Mouse (Mus musculus): Measurements from ENCODE around the gene Smcp. TPM values are rescaled to one million over a fixed set of nuclear protein-coding genes. Genes with fewer than 3 reads are reported as not detected.

Gene Smcp
- not detected in 2 replicates for polyA plus RNA-seq (2015; fragmentation: Nextera tagmentation; extraction: Ambion mirVana)

DNA sequence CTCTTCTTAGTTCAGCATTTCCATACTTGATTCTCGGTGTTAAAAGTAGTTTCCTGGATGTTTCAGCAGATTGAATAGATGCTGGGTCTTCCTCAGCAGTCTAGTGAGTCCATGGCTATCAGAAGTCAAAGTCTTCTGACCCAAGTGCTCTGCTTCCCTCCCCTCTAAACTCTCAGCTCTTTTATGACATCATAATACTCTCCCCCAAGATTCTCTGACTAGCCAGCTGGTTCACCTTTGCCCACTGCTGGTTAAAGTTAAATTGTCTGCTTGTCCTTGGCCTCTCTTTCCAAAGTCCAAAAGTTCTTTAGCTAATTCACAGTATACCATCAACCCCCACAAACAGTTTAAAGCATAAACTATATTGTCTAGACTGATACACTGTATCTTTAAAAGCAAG is at the start of gene Smcp:
Smcp (minus strand) TSS at position 140 of the 400 bp plus-strand sequence.
- no peak within 1 kb of the TSS for H3K9ac ChIP-seq (ENCODE audit: low read length)
- H3K4me1 ChIP-seq (ENCODE audit: control insufficient read depth, insufficient read depth, low read length), result no peaks in the 10 kb centered on the region
- H3K9me3 ChIP-seq (replicated peaks; ENCODE audit: control insufficient read depth, low read length), result no peaks in the 10 kb centered on the region
- no peak for ATAC-seq (replicated peaks; ENCODE audit: extremely low read depth, insufficient read depth, low FRiP score)
- H3K4me3 ChIP-seq (ENCODE audit: low read length), result no peak within 1 kb of the TSS
- H3K27ac ChIP-seq (ENCODE audit: low read length), result no peak within 1 kb of the TSS
- H3K36me3 ChIP-seq (ENCODE audit: control insufficient read depth, insufficient read depth), result no peaks in the 10 kb centered on the region
- no peaks in the 10 kb centered on the region for H3K27me3 ChIP-seq (ENCODE audit: control insufficient read depth, insufficient read depth, low read length)
- no peak within 1 kb of the TSS for H3K4me2 ChIP-seq (ENCODE audit: low read depth, low read length)
- WGBS, result 57% methylated on average over 1 of the region's 1 CpGs

DNA sequence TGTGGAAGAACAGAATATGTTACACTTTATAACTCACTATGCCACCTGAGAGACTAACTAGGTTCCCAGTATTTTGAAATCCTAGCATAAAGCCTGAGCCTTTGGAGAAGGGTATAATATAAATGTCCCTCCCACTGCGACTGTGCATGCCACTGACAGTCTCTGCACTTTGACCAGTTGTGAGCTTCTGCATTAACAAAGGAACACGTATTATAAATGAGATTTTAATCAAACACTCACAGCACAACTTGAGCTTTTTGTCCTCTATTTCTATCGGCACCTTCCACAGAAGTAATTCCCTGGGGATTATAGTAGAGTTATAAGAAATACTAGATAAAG is 49.8 kb upstream of the Smcp start:
- no peaks in the 10 kb centered on the region for H3K36me3 ChIP-seq (ENCODE audit: control insufficient read depth, insufficient read depth)
- no peaks in the 10 kb centered on the region for H3K9me3 ChIP-seq (replicated peaks; ENCODE audit: control insufficient read depth, low read length)
- WGBS, result 74% methylated on average over 3 of the region's 3 CpGs
- H3K27ac ChIP-seq (ENCODE audit: low read length), result no peak overlapping the region
- no peak overlapping the region for H3K9ac ChIP-seq (ENCODE audit: low read length)
- no peak for ATAC-seq (replicated peaks; ENCODE audit: extremely low read depth, insufficient read depth, low FRiP score)
- no peaks in the 10 kb centered on the region for H3K4me1 ChIP-seq (ENCODE audit: control insufficient read depth, insufficient read depth, low read length)
- H3K27me3 ChIP-seq (ENCODE audit: control insufficient read depth, insufficient read depth, low read length), result no peaks in the 10 kb centered on the region
- no peak overlapping the region for H3K4me3 ChIP-seq (ENCODE audit: low read length)
- H3K4me2 ChIP-seq (ENCODE audit: low read depth, low read length), result no peak overlapping the region

DNA sequence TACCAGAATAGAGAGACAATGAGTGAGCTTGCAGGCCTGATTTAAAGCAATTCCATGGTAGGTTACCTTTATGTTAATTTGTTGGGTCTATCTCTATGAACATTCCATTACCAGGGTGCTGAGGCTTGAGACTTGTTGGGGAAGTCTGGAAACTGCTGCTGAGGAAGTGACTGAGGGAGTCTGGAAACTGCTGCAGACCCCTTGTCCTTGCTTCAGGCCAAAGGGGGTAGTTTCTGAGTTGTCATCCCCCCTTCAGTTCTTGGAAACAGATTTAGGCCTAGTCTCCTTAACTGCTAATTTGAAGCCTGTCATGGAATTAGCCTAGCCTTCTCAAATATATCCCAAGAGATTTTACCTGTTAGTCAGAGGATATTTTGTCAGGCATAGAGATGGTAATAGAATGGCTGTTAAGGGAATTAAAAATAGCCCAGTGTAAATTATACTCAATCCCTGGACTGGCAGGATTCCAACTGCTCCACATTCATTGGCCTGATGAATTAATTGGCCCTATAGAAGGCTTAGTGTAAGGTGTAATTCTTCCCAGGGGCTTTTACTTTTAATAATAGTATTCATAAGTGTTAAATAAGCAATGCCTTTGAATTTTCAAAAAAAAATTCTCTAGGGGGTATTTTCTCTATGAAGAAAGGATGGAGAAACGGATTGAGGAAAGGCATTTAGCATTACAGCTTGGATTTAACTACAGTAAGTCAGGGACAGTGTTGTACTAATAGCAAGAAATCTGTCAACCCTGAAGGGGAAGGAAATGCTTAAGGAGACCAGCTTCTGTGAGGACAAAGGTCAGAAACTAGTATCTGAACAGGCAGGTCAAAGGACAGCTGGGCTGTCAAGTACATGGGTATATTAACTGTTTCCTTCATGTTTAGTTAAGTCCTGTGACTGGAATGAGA is 49.2 kb upstream of the Smcp start:
- 57% methylated on average over 1 of the region's 1 CpGs for WGBS
- no peaks in the 10 kb centered on the region for H3K4me1 ChIP-seq (ENCODE audit: control insufficient read depth, insufficient read depth, low read length)
- H3K4me3 ChIP-seq (ENCODE audit: low read length), result no peak overlapping the region
- no peaks in the 10 kb centered on the region for H3K27me3 ChIP-seq (ENCODE audit: control insufficient read depth, insufficient read depth, low read length)
- H3K9me3 ChIP-seq (replicated peaks; ENCODE audit: control insufficient read depth, low read length), result no peaks in the 10 kb centered on the region
- no peak overlapping the region for H3K27ac ChIP-seq (ENCODE audit: low read length)
- H3K9ac ChIP-seq (ENCODE audit: low read length), result no peak overlapping the region
- H3K4me2 ChIP-seq (ENCODE audit: low read depth, low read length), result no peak overlapping the region
- ATAC-seq (replicated peaks; ENCODE audit: extremely low read depth, insufficient read depth, low FRiP score), result no peak
- H3K36me3 ChIP-seq (ENCODE audit: control insufficient read depth, insufficient read depth), result no peaks in the 10 kb centered on the region

DNA sequence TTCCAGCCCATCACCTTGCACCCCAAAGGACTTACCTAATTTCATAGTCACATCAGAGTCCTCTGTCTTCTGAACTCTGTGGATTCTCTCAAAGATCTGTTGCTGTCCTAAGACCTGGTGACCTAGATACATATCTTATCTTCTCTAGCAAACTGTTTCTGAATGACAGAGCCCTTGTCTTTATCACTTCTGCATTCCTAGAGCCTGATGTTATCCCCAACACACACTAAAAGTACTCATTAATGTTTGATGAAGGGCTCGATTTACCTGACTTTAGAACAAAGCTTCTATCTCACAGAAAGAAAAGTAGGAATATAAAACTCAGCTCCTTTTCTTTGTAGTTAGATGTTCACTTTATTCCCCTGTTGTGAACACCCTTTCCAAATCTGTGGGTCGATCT is 32.8 kb upstream of the Smcp start, which contains the start of gene Lce6a:
Lce6a (minus strand) TSS at position 101 of the 400 bp plus-strand sequence.
- 63% methylated on average over 2 of the region's 2 CpGs for WGBS
- no peak for ATAC-seq (replicated peaks; ENCODE audit: extremely low read depth, insufficient read depth, low FRiP score)

DNA sequence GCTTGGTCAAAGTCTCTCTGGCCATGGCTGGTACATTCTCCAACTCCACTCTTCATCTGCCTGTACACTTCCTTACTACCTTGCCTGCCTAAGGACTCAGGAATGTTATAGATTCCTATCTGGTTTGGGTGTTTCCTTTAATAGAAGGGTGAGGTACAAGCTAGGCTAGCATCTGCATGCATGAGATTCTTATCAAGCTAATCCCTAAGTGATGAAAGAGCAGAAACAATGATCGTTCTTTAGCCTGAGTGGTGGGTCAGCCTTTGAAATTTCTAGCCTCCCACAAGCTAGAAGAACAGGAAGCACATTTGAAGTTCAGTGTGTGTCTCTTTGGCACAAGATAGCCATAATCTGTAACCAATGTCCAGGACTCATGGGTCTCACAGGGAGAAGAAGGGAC is 21.0 kb upstream of the Smcp start:
- Histone ChIP-seq H3K27me3 (ENCODE audit: control insufficient read depth, insufficient read depth, low read length) (no peaks in the 10 kb centered on the region), H3K9ac (ENCODE audit: low read length) (no peak overlapping the region), H3K36me3 (ENCODE audit: control insufficient read depth, insufficient read depth) (no peaks in the 10 kb centered on the region), H3K9me3 (replicated peaks; ENCODE audit: control insufficient read depth, low read length) (no peaks in the 10 kb centered on the region), H3K4me3 (ENCODE audit: low read length) (no peak overlapping the region), H3K4me2 (ENCODE audit: low read depth, low read length) (no peak overlapping the region), H3K27ac (ENCODE audit: low read length) (no peak overlapping the region), H3K4me1 (ENCODE audit: control insufficient read depth, insufficient read depth, low read length) (no peaks in the 10 kb centered on the region)
- 32% methylated on average over 1 of the region's 1 CpGs for WGBS
- ATAC-seq (replicated peaks; ENCODE audit: extremely low read depth, insufficient read depth, low FRiP score), result no peak

More for the DNA sequence above, 32.8 kb upstream of the Smcp start, which contains the start of gene Lce6a:
- Histone ChIP-seq H3K27ac (ENCODE audit: low read length) (no peak within 1 kb of the TSS), H3K4me2 (ENCODE audit: low read depth, low read length) (no peak within 1 kb of the TSS), H3K9ac (ENCODE audit: low read length) (no peak within 1 kb of the TSS), H3K9me3 (replicated peaks; ENCODE audit: control insufficient read depth, low read length) (no peaks in the 10 kb centered on the region), H3K4me3 (ENCODE audit: low read length) (no peak within 1 kb of the TSS), H3K4me1 (ENCODE audit: control insufficient read depth, insufficient read depth, low read length) (no peaks in the 10 kb centered on the region), H3K27me3 (ENCODE audit: control insufficient read depth, insufficient read depth, low read length) (no peaks in the 10 kb centered on the region), H3K36me3 (ENCODE audit: control insufficient read depth, insufficient read depth) (no peaks in the 10 kb centered on the region)

DNA sequence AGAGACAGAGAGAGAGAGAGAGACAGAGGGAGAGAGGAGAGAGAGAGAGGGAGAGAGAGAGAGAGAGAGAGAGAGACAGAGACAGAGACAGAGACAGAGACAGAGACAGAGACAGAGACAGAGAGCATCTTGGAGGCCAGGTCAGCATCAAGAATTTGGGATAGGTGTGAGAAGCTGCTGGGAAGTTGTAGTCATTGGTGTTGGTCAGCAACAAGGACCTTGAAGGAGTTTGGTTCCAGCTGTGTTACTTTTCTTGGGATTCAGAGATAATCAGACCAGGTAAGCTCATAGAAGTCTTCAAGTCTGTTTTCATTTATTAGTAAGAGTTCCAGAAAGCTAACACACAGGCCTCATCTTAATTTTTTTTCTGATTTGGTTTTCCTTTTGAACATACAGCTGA is 18.6 kb upstream of the Smcp start, which contains the start of gene 2210017I01Rik:
2210017I01Rik (minus strand) TSS at position 101 of the 400 bp plus-strand sequence.
- no peaks in the 10 kb centered on the region for H3K4me1 ChIP-seq (ENCODE audit: control insufficient read depth, insufficient read depth, low read length)
- H3K9me3 ChIP-seq (replicated peaks; ENCODE audit: control insufficient read depth, low read length), result no peaks in the 10 kb centered on the region
- H3K36me3 ChIP-seq (ENCODE audit: control insufficient read depth, insufficient read depth), result no peaks in the 10 kb centered on the region
- H3K9ac ChIP-seq (ENCODE audit: low read length), result no peak within 1 kb of the TSS
- no peak within 1 kb of the TSS for H3K27ac ChIP-seq (ENCODE audit: low read length)
- no peak within 1 kb of the TSS for H3K4me3 ChIP-seq (ENCODE audit: low read length)
- no peak for ATAC-seq (replicated peaks; ENCODE audit: extremely low read depth, insufficient read depth, low FRiP score)
- no peak within 1 kb of the TSS for H3K4me2 ChIP-seq (ENCODE audit: low read depth, low read length)
- no peaks in the 10 kb centered on the region for H3K27me3 ChIP-seq (ENCODE audit: control insufficient read depth, insufficient read depth, low read length)

DNA sequence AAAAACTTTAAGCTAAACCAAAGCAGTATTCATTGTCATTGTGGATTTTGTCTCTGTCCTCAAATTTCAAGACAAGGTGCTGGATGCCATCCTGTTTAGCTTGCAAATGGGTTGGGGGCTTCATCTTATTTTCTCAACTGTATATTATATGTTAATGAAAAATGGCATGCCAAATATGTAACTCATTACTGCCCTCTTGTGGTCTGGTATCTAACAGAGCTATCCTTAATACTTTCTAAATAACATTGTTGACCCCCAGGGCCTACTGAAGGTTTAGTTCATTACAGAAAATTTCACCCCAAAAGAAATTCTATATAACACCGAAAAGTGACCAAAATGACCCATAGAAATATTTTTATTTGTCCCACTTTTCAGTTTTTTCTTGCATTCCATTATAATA is 13.4 kb upstream of the Smcp start:
- Histone ChIP-seq H3K4me1 (ENCODE audit: control insufficient read depth, insufficient read depth, low read length) (no peaks in the 10 kb centered on the region), H3K9me3 (replicated peaks; ENCODE audit: control insufficient read depth, low read length) (no peaks in the 10 kb centered on the region), H3K27ac (ENCODE audit: low read length) (no peak overlapping the region), H3K4me3 (ENCODE audit: low read length) (no peak overlapping the region), H3K9ac (ENCODE audit: low read length) (no peak overlapping the region), H3K27me3 (ENCODE audit: control insufficient read depth, insufficient read depth, low read length) (no peaks in the 10 kb centered on the region), H3K4me2 (ENCODE audit: low read depth, low read length) (no peak overlapping the region), H3K36me3 (ENCODE audit: control insufficient read depth, insufficient read depth) (no peaks in the 10 kb centered on the region)
- no peak for ATAC-seq (replicated peaks; ENCODE audit: extremely low read depth, insufficient read depth, low FRiP score)
- WGBS, result 37% methylated on average over 1 of the region's 1 CpGs

DNA sequence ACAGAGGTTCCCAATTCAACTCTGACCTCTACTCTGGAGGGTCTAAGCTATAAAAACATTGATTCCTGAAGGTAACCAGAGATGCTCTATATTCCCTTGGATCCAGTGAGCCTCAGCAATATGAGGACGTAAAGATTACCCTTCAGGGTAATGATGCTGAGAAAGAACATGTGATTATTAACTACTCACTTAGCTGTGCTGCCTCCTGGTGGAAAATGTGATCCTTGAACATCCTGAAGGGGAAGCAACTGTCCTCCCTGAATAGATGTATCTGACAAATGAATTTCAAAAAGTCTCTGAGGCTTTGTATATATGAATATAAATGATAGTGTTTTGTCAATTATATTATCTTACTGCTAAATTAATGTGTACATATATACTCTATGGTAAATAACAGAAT is 11.7 kb upstream of the Smcp start:
- WGBS, result 50% methylated on average over 1 of the region's 1 CpGs
- no peak overlapping the region for H3K27ac ChIP-seq (ENCODE audit: low read length)
- no peaks in the 10 kb centered on the region for H3K27me3 ChIP-seq (ENCODE audit: control insufficient read depth, insufficient read depth, low read length)
- no peaks in the 10 kb centered on the region for H3K4me1 ChIP-seq (ENCODE audit: control insufficient read depth, insufficient read depth, low read length)
- no peaks in the 10 kb centered on the region for H3K36me3 ChIP-seq (ENCODE audit: control insufficient read depth, insufficient read depth)
- H3K4me3 ChIP-seq (ENCODE audit: low read length), result no peak overlapping the region
- no peak overlapping the region for H3K9ac ChIP-seq (ENCODE audit: low read length)
- no peak for ATAC-seq (replicated peaks; ENCODE audit: extremely low read depth, insufficient read depth, low FRiP score)
- no peak overlapping the region for H3K4me2 ChIP-seq (ENCODE audit: low read depth, low read length)
- H3K9me3 ChIP-seq (replicated peaks; ENCODE audit: control insufficient read depth, low read length), result no peaks in the 10 kb centered on the region

DNA sequence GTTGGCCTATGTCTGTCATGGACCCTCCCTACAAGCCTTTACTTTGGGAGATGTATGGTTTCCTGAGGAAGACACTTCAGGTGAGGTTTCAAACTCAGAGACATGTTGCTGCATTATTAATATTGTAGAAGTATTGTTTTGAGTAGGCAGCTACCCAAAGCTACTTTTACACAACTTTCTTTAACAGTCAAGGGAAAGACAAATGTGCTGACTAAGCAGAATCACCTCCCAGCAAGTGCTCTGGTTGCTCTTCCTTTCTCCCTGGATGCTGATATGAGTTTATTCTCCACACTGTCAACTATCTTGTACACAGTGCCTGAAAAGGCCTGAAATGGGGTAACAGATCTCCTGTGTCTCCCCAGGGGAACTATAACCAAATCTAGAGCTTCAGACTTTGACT is 11.2 kb upstream of the Smcp start:
- Histone ChIP-seq H3K27ac (ENCODE audit: low read length) (no peak overlapping the region), H3K9me3 (replicated peaks; ENCODE audit: control insufficient read depth, low read length) (no peaks in the 10 kb centered on the region), H3K4me2 (ENCODE audit: low read depth, low read length) (no peak overlapping the region), H3K4me3 (ENCODE audit: low read length) (no peak overlapping the region), H3K27me3 (ENCODE audit: control insufficient read depth, insufficient read depth, low read length) (no peaks in the 10 kb centered on the region), H3K36me3 (ENCODE audit: control insufficient read depth, insufficient read depth) (no peaks in the 10 kb centered on the region), H3K9ac (ENCODE audit: low read length) (no peak overlapping the region), H3K4me1 (ENCODE audit: control insufficient read depth, insufficient read depth, low read length) (no peaks in the 10 kb centered on the region)
- ATAC-seq (replicated peaks; ENCODE audit: extremely low read depth, insufficient read depth, low FRiP score), result no peak

Measured in heart, embryonic 16.5 days (tissue).